Mouse (Mus musculus): ENCODE measurements around the gene Pagr1a.

DNA sequence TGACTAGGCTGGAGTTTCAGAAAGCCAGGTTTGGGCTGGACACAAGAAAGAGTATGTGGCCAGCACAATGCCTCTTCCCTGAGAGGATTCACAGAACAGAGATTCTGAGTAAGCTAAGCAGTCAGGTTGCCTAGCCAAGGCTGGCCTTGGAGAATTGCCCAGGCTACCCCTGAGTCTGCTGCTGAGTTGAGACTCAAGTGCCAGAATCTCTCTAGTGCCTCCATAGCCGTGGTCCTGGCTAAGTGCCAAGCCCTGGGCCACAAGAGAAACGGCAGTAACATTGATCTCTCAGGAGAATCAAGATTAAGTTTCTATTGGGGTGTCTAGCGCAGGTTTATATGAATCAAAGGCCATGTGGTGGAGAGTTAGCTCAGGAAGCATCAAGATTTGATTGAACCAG is 51.6 kb downstream of the Pagr1a start:
- TF ChIP-seq POLR2A (IDR thresholded peaks at IDR 0.05; ENCODE audit: low read depth, low read length) (no peak), CTCF (conservative IDR thresholded peaks at IDR 0.05; ENCODE audit: insufficient read depth, insufficient read length, low read depth, low read length) (no peak)

Measured in kidney, adult 2 months (tissue).